Comparison of ENCODE assay signal across 8 mouse cellular contexts in genomic region chr8:35882638-35883455, GRCm38 (mm10).
DNase-seq lines count a peak whose midpoint lies in the region; ATAC-seq lines count a peak whose summit lies in the region.

No protein-coding gene starts in this region.

- 0 out of 2 replicates have a peak overlapping the region, but pooled peaks have one; percentile 32 for H3K9ac ChIP-seq in midbrain, embryonic 13.5 days (replicated peaks)

- no peaks in the 10 kb centered on the region for H3K27me3 ChIP-seq in forebrain, embryonic 10.5 days (ENCODE audit: poor library complexity, severe bottlenecking)
- H3K27me3 ChIP-seq in hindbrain, embryonic 10.5 days (ENCODE audit: insufficient read depth, poor library complexity, severe bottlenecking) = no peaks in the 10 kb centered on the region
- H3K27me3 ChIP-seq in midbrain, embryonic 13.5 days = no peaks in the 10 kb centered on the region

- H3K9me3 ChIP-seq in forebrain, embryonic 10.5 days = 0 out of 2 replicates have a peak, but pooled peaks cover 6% of the 10 kb centered on the region
- peaks cover 7% of the 10 kb centered on the region for H3K9me3 ChIP-seq in hindbrain, embryonic 10.5 days
- H3K9me3 ChIP-seq in midbrain, embryonic 13.5 days = peaks cover 6% of the 10 kb centered on the region

- 26% methylated on average over 12 of the region's 12 CpGs for WGBS in forebrain, embryonic 10.5 days
- WGBS in hindbrain, embryonic 10.5 days = 31% methylated on average over 12 of the region's 12 CpGs
- 13% methylated on average over 12 of the region's 12 CpGs for WGBS in midbrain, embryonic 13.5 days

- H3K4me2 ChIP-seq in midbrain, embryonic 13.5 days (replicated peaks) = peak overlapping the region; percentile 40

- ATAC-seq in midbrain, embryonic 13.5 days = peak; percentile 89

- 0 out of 2 replicates have a peak overlapping the region, but pooled peaks have one; percentile 8 for H3K27ac ChIP-seq in forebrain, embryonic 10.5 days
- peak overlapping the region; percentile 73 for H3K27ac ChIP-seq in hindbrain, embryonic 10.5 days
- peak overlapping the region; percentile 84 for H3K27ac ChIP-seq in midbrain, embryonic 13.5 days

- no peaks in the 10 kb centered on the region for H3K36me3 ChIP-seq in forebrain, embryonic 10.5 days (replicated peaks)
- H3K36me3 ChIP-seq in hindbrain, embryonic 10.5 days = 0 out of 2 replicates have a peak, but pooled peaks cover 3% of the 10 kb centered on the region
- no peaks in the 10 kb centered on the region for H3K36me3 ChIP-seq in midbrain, embryonic 13.5 days

- H3K4me1 ChIP-seq in forebrain, embryonic 10.5 days = peaks cover 12% of the 10 kb centered on the region
- peaks cover 14% of the 10 kb centered on the region for H3K4me1 ChIP-seq in hindbrain, embryonic 10.5 days (replicated peaks)
- H3K4me1 ChIP-seq in midbrain, embryonic 13.5 days (replicated peaks) = peaks cover 29% of the 10 kb centered on the region

- DNase-seq in retina, postnatal 1 day = peak; percentile 16
- no peak for DNase-seq in retina, embryonic 14.5 days (ENCODE audit: low spot score)
- DNase-seq in forebrain, embryonic 10.5 days (ENCODE audit: extremely low spot score, low spot score) = no peak
- DNase-seq in hindbrain, embryonic 10.5 days (ENCODE audit: low spot score) = no peak
- DNase-seq in thymus, adult 18-20 months = no peak
- DNase-seq in spleen, postnatal 36 days (ENCODE audit: low spot score in 2 of 2) = no peak
- no peak for DNase-seq in thymus, postnatal 14 days

- H3K4me3 ChIP-seq in forebrain, embryonic 10.5 days = no peak overlapping the region
- no peak overlapping the region for H3K4me3 ChIP-seq in hindbrain, embryonic 10.5 days
- no peak overlapping the region for H3K4me3 ChIP-seq in midbrain, embryonic 13.5 days (replicated peaks)

Comparison
In these comparisons a context has a peak if more than half of its experiments do, and no peak if none do; other contexts are left out.
1. H3K27ac ChIP-seq: peak in every context shown above with its lines; median percentile 84 in midbrain, embryonic 13.5 days; 73 in hindbrain, embryonic 10.5 days; 8 in forebrain, embryonic 10.5 days.